Mouse (Mus musculus): ENCODE measurements at regions not wholly inside any gene's neighbourhood (a gene's known extent, or its start where the extent isn't known, plus 50 kb on each side); places are given as distances from the start of the nearest gene placed in this dataset.

GRCm38 (mm10) chr15:16555173-16555572 is 173.4 kb upstream of the Cdh9 start:
- TF ChIP-seq CTCF (IDR thresholded peaks at IDR 0.05; ENCODE audit: low read depth) = no peak
- TF ChIP-seq EP300 (IDR thresholded peaks at IDR 0.05; ENCODE audit: low read depth) = no peak

All from liver, embryonic 14.5 days (tissue).